Mouse (Mus musculus) stomach, embryonic 14.5 days (tissue): ENCODE results near the gene Ckap2l. TPM values are rescaled to one million over a fixed set of nuclear protein-coding genes. Genes with fewer than 3 reads are reported as not detected.

Experiments used
- ATAC-seq: fragments of 200-750 bp; cut with Nextera tagmentation; 2 replicates; pipeline ENCODE4 v1.8.0; 2017; ENCODE audit warnings: low read depth, moderate TSS enrichment; ENCODE audit not compliant: insufficient number of reproducible peaks, insufficient read depth, low FRiP score
- H3K27ac ChIP-seq: fragments of 300-500 bp; sonication (generic); 2 replicates; pipeline ENCODE4 v1.5.1; 2014; ENCODE audit warnings: mild to moderate bottlenecking, low read length, moderate library complexity, mixed read lengths
- H3K27me3 ChIP-seq: fragments of 300-500 bp; sonication (generic); 2 replicates; pipeline ENCODE4 v1.6.1; 2014; ENCODE audit warnings: low read length, control low read depth, mixed read lengths; ENCODE audit not compliant: control insufficient read depth, insufficient read depth
- H3K36me3 ChIP-seq: fragments of 300-500 bp; sonication (generic); 2 replicates; pipeline ENCODE4 v1.6.1; 2014; ENCODE audit warnings: mild to moderate bottlenecking, control low read depth, low read length, moderate library complexity, mixed read lengths; ENCODE audit not compliant: control insufficient read depth, insufficient read depth
- H3K4me1 ChIP-seq: fragments of 300-500 bp; sonication (generic); 2 replicates; pipeline ENCODE4 v1.6.1; 2014; ENCODE audit warnings: low read length, control low read depth, mixed read lengths; ENCODE audit not compliant: control insufficient read depth, insufficient read depth
- H3K4me2 ChIP-seq: fragments of 300-500 bp; sonication (generic); replicated peaks from 2 replicates; pipeline ENCODE4 v1.6.1; 2014; ENCODE audit warnings: low read depth, low read length, control low read depth
- H3K4me3 ChIP-seq: fragments of 300-500 bp; sonication (generic); 2 replicates; pipeline ENCODE4 v1.5.1; 2014; ENCODE audit warnings: low read depth, low read length, control low read depth
- H3K9ac ChIP-seq: fragments of 300-500 bp; sonication (generic); replicated peaks from 2 replicates; pipeline ENCODE4 v1.6.1; 2014; ENCODE audit warnings: low read depth, mild to moderate bottlenecking, control low read depth, low read length, moderate library complexity, mixed read lengths
- H3K9me3 ChIP-seq: fragments of 300-500 bp; sonication (generic); 2 replicates; pipeline ENCODE4 v1.6.1; 2016; ENCODE audit warnings: low read depth, low read length, control low read depth; ENCODE audit not compliant: control insufficient read depth
- WGBS: fragments of 180-500 bp; shearing (Covaris S2); extraction: QIAGEN DNeasy Blood & Tissue Kit; methylation state at CpG from one replicate; pipeline ENCODE4 v1.1.7; 2014; 5-methylcytosine and 5-hydroxymethylcytosine counted together
- polyA plus RNA-seq: library from polyadenylated mRNA; unstranded; fragments of >200 nt; fragmentation: Nextera tagmentation; extraction: Ambion mirVana; gene quantifications from 2 replicates; pipeline ENCODE4 v1.2.1, GENCODE M21; 2014

Gene Ckap2l
- polyA plus RNA-seq, 1 experiment from 2014 or later, result 62.2 TPM

DNA sequence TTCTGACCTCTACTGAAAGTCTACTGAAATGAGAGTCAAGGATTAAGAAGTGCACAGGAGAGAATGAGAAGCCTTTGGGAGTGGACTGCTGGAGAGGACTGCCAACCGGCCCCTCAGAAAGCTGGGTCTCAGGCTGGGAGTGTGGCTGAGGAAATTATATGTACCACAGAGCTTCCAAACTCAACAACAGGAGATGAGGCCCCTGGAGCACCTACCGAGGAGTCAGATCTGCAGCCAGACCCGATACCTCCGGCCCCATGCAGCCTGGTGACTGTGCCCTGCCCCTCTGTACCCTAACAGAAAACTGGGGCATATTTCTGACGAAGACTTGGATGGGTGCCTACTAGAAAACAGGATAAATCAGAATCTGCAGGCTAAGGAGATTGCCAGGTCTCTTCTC is 23.2 kb downstream of the Ckap2l start:
- Histone ChIP-seq H3K9ac (no peak overlapping the region), H3K36me3 (peaks cover 62% of the 10 kb centered on the region), H3K27ac (no peak overlapping the region), H3K4me1 (no peaks in the 10 kb centered on the region), H3K4me3 (no peak overlapping the region), H3K4me2 (no peak overlapping the region), H3K9me3 (no peaks in the 10 kb centered on the region), H3K27me3 (no peaks in the 10 kb centered on the region)
- ATAC-seq, result no peak
- WGBS, result 96% methylated on average over 5 of the region's 5 CpGs

DNA sequence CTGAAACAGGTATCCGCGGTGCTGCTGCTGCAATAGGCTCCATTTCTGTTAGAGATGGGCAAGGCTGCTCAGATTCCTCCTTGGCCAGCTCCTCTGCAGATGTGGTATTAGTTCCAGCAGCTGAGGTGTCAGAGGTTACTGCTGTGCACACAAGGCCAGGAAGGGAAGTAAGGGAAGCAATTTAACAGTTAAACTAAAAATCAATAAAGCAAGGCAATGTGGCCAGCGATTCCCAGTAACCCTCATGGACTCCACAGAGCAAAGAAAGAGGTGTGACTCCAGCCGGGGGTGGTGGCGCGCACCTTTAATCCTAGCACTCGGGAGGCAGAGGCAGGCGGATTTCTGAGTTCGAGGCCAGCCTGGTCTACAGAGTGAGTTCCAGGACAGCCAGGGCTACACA is 26.4 kb downstream of the Ckap2l start:
- H3K9me3 ChIP-seq, result no peaks in the 10 kb centered on the region; the same call in 1 of the 2 replicates
- no peak overlapping the region for H3K4me2 ChIP-seq
- no peak overlapping the region for H3K9ac ChIP-seq
- no peak overlapping the region for H3K4me3 ChIP-seq
- H3K27me3 ChIP-seq, result no peaks in the 10 kb centered on the region
- ATAC-seq, result no peak
- peaks cover 56% of the 10 kb centered on the region for H3K36me3 ChIP-seq
- H3K4me1 ChIP-seq, result no peaks in the 10 kb centered on the region
- H3K27ac ChIP-seq, result no peak overlapping the region
- WGBS, result 83% methylated on average over 9 of the region's 9 CpGs

DNA sequence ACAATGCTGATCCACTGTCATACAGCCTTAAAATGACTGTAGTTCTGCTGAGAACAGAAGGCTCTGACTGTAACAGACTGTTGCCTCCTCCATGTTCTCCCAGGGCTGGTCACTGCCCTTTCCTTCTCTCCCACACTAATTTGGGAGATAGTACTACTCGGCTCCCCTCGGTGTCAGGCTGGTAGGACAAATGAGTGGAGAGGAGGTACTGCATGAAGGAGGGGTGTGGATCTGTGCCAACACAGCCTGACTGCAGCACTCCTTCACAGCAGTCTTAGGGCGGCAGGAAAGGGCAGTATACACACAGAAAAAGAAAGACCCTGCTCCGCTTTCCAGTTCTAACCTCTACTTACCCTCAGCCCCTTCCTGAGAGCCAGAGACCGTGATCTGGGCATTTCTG is 27.0 kb downstream of the Ckap2l start:
- Histone ChIP-seq H3K27ac (no peak overlapping the region), H3K4me1 (no peaks in the 10 kb centered on the region), H3K27me3 (no peaks in the 10 kb centered on the region), H3K9me3 (no peaks in the 10 kb centered on the region; the same call in 1 of the 2 replicates), H3K4me3 (no peak overlapping the region), H3K9ac (no peak overlapping the region), H3K36me3 (peaks cover 51% of the 10 kb centered on the region), H3K4me2 (no peak overlapping the region)
- 80% methylated on average over 5 of the region's 5 CpGs for WGBS
- ATAC-seq, result no peak

DNA sequence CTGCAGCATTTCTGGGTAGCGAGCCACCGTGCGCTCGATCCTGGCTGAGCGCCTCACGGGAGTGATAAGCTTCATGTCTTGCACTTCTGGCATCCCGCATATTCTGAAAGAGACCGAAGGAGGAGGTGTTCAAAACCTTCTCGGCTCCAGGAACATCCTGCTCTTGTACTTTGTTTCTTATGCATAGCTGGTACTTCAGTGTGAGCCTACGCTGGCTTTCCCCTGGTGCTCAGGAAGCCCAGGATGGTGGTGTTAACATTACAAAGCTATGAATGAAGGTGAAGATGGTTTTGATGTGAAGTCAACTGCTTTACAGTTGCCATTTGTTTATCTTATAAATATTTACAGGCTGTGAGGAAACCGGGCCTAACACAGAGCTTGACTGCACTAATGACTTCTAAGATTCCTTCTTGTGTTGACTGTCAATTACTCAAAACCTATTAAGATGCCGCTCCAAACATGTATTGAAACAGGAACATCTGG is 27.8 kb downstream of the Ckap2l start:
- no peaks in the 10 kb centered on the region for H3K27me3 ChIP-seq
- 94% methylated on average over 12 of the region's 12 CpGs for WGBS
- H3K27ac ChIP-seq, result no peak overlapping the region
- H3K4me1 ChIP-seq, result no peaks in the 10 kb centered on the region
- no peak overlapping the region for H3K4me3 ChIP-seq
- no peaks in the 10 kb centered on the region; the same call in 1 of the 2 replicates for H3K9me3 ChIP-seq
- no peak for ATAC-seq
- peaks cover 46% of the 10 kb centered on the region for H3K36me3 ChIP-seq
- no peak overlapping the region for H3K9ac ChIP-seq
- H3K4me2 ChIP-seq, result no peak overlapping the region

DNA sequence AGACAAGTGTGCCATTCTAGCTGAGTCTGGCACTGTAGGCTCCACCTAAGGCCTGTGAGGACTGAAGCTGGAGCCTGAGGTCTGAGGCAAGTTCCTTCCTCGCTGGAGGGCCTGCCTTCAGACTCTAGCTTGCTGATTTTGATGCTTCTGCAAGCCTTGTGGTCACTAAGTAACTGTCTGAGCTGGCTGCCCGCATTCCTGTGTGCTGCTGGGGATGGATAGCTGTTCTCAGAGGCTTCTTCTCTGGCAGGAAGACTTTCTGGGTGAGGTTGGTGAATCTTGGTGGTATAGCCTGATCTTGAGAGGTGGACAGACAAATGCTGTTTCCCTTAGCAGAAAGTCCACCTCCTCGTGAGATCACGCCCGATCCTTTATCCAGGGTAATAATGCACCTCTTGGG is 29.3 kb downstream of the Ckap2l start:
- Histone ChIP-seq H3K4me1 (no peaks in the 10 kb centered on the region), H3K9me3 (no peaks in the 10 kb centered on the region; the same call in 1 of the 2 replicates), H3K9ac (no peak overlapping the region), H3K4me2 (no peak overlapping the region), H3K27me3 (no peaks in the 10 kb centered on the region), H3K27ac (no peak overlapping the region), H3K36me3 (peaks cover 35% of the 10 kb centered on the region), H3K4me3 (no peak overlapping the region)
- no peak for ATAC-seq
- 92% methylated on average over 5 of the region's 5 CpGs for WGBS

DNA sequence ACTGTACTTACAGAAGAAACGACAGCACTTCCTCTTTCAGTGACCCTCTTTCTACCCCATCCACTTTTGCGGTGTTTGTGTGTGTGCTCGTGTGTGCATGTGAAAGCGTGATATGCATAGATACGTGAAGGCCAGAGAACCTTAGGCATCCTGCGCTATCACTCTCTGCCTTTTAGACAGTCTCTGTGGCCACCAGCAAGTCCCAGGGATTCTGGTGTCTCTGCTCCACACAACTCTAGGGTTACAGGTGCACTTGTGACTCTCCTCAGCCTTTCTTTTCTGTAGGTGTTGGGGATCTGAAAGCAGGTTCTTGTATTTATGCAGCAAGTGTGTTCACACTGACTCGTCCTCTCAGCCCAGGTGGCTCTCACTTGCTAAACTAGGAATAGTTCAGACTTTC is 31.7 kb downstream of the Ckap2l start:
- H3K27me3 ChIP-seq, result no peaks in the 10 kb centered on the region
- no peak overlapping the region for H3K4me2 ChIP-seq
- WGBS, result 92% methylated on average over 7 of the region's 7 CpGs
- no peak overlapping the region for H3K27ac ChIP-seq
- no peak overlapping the region for H3K4me3 ChIP-seq
- H3K9ac ChIP-seq, result no peak overlapping the region
- H3K4me1 ChIP-seq, result no peaks in the 10 kb centered on the region
- H3K36me3 ChIP-seq, result peaks cover 22% of the 10 kb centered on the region
- H3K9me3 ChIP-seq, result no peaks in the 10 kb centered on the region; the same call in 1 of the 2 replicates
- ATAC-seq, result no peak

DNA sequence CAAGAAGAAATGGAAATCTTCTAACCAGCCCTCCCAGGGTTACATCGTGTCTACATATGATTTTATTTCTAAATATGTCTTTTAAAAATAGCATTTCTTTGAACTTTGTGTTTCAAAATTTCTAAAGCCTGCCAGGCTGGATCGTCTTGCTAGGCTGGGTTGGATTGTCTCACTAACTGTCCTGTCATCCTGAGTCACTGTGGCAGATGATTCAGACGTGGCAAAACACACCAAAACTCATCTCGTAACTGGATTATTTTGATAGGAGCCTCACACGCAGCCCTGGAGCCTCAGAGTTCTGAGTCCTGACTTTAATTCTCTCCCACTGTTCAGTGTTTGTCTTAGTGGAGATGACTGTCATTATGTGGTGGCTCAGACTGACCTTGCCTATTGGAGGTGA is 33.9 kb downstream of the Ckap2l start:
- Histone ChIP-seq H3K27ac (no peak overlapping the region), H3K9me3 (no peaks in the 10 kb centered on the region; the same call in 1 of the 2 replicates), H3K4me3 (no peak overlapping the region), H3K4me1 (peaks cover 3% of the 10 kb centered on the region; the same call in 1 of the 2 replicates), H3K27me3 (no peaks in the 10 kb centered on the region), H3K4me2 (no peak overlapping the region), H3K36me3 (no peaks in the 10 kb centered on the region), H3K9ac (no peak overlapping the region)
- WGBS, result 72% methylated on average over 5 of the region's 5 CpGs
- ATAC-seq, result no peak

DNA sequence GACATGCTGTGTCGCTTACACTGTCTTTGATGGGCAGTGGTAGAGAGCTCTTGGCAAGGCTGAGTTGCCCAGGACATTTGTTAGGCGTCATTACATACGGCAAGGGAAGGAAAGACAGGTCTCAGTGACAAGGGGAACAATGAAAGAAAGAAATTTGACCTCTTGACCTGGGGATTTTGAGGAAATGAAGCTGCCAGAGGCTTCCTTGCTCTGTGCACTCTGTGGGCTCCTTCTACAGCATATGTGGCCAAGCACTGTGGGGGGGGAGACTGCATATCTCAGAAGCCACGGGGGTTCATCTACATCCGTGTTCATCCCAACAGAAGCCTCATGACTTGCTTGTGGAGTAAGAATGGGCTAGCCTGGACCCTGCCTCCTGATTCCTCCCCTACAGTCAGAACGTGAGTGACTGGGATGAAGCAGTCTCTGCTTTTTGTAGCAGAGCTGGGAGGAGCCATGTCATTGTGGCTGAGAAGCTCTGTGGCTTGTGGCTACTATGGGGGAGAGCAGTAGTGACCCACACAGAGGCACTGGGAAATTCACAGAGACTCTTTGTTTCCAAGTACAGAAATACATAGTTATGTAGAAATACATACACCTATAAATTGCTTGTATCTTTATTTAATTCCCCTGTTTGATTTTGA is 35.7 kb downstream of the Ckap2l start:
- no peaks in the 10 kb centered on the region for H3K27me3 ChIP-seq
- H3K4me3 ChIP-seq, result no peak overlapping the region
- 55% methylated on average over 6 of the region's 6 CpGs for WGBS
- no peak overlapping the region for H3K9ac ChIP-seq
- H3K9me3 ChIP-seq, result no peaks in the 10 kb centered on the region; the same call in 1 of the 2 replicates
- no peak overlapping the region for H3K27ac ChIP-seq
- H3K4me2 ChIP-seq, result no peak overlapping the region
- no peaks in the 10 kb centered on the region for H3K36me3 ChIP-seq
- peaks cover 3% of the 10 kb centered on the region; the same call in 1 of the 2 replicates for H3K4me1 ChIP-seq
- ATAC-seq, result no peak

DNA sequence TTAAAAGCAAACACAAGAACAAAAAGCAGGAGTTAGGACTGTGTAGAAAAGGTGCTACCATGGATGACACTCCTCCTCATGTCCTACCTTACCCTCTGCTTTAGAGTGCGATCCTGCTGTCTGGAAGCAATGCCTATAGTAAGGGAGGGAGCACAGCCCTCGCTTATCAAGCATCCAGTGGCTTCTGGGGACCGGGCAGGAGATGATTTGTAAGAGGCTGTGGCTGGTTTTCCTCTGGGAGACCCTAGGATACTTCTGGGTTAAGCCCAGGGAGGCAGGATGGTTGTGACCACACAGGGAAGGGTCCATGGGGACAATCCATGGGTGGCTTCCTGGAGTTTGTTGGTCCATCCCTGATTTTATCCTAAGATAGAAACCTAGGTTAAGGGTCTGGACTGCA is 36.4 kb downstream of the Ckap2l start:
- no peak for ATAC-seq
- no peak overlapping the region for H3K4me2 ChIP-seq
- no peaks in the 10 kb centered on the region for H3K36me3 ChIP-seq
- WGBS, result 56% methylated on average over 3 of the region's 3 CpGs
- H3K9me3 ChIP-seq, result no peaks in the 10 kb centered on the region
- no peak overlapping the region for H3K4me3 ChIP-seq
- H3K4me1 ChIP-seq, result peaks cover 3% of the 10 kb centered on the region; the same call in 1 of the 2 replicates
- no peak overlapping the region for H3K9ac ChIP-seq
- H3K27ac ChIP-seq, result no peak overlapping the region
- H3K27me3 ChIP-seq, result no peaks in the 10 kb centered on the region
